Mouse (Mus musculus): Measurements from ENCODE around the gene Zbtb43.

GRCm38 (mm10) chr2:33402236-33402635 is 66.1 kb downstream of the Zbtb43 start:
- TF ChIP-seq CTCF (IDR thresholded peaks at IDR 0.05; ENCODE audit: control insufficient read depth, insufficient read depth, insufficient read length) (peak; percentile 43), USF1 (IDR thresholded peaks at IDR 0.05; ENCODE audit: low read depth) (no peak), MAX (IDR thresholded peaks at IDR 0.05) (no peak)

Measured in C2C12 (cell line).